Mouse (Mus musculus) testis, postnatal 10 days (tissue): ENCODE measurements around the gene Abhd17b.

Experiments
- DNase-seq: peaks from one replicate; pipeline ENCODE4 v3.0.0; 2021; ENCODE audit warnings: low spot score

The Abhd17b gene

GRCm38 (mm10) chr19:21733176-21733575 is 80.2 kb downstream of the Abhd17b start:
- DNase-seq = no peak

- DNase-seq = peak; percentile 56
Measured at GRCm38 (mm10) chr19:21734112-21734511, 81.1 kb downstream of the Abhd17b start.
